Mouse (Mus musculus) inflammation-experienced regulatory T-cells (primary cell): ENCODE data around the gene Nmu. TPM values are rescaled to one million over a fixed set of nuclear protein-coding genes. Genes with fewer than 3 reads are reported as not detected.

ENCODE experiments used
- polyA plus RNA-seq, 2 experiments: library from polyadenylated mRNA; unstranded; fragments of 100-300 nt; shearing (Covaris generic); gene quantifications; one replicate each; pipeline ENCODE4 v1.2.1; 2017

Gene Nmu
- not detected for polyA plus RNA-seq

DNA sequence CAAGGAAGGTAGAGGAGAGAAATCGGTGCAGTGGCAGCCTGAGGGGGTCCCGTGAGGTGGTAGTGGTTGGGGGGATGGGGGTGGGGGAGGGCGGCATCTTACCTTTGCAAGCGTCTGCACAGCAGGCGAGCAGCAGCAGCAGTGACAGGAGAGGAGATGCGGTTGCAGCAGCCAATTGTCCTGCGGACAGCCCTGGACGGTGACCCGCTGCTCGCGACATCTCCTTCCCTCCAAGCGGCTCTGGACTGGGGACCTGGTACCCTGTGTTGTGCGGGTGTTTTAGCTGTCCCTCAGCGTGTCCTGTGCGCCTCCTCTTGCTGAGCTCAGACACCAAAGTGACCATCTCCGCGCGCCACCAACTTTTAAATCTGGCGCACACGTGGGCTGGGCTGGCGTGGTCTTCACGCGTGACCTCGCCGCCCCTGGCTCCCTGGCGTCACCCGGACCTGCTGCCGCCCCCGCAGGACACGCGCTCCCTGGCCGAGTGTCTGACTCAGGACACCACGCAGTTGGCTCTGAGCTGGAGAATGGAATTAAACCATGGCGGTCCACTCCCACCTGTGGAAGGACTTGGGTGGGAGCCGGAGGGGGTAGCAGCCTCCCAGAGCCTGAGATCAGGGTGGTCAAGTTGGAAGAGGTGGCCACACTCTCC is at the start of gene Nmu:
Gene Nmu (minus strand): TSS at position 336 of the 652 bp plus-strand sequence.

DNA sequence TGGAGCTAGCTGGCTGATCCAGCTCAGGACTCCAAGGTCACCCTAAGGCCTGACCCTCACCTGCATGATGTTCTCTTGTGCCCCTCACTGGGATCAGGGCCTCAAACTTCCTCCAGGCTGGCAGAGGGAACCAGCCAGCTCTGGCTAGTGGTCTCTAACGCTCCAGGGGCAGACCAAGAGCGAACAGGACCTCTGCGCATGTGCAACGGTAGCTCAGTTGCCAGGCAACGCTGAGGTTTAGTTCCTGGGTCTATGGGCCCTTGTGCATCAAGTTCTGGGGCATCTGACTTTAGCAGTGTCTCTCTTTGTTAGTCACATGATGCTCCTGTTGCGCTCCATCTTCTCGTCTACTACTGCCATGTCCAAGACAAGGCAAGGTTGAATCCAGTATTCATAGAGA is 32.6 kb downstream of the Nmu start, which contains the start of gene Pdcl2:
Gene Pdcl2 (minus strand): TSS at position 204 of the 400 bp plus-strand sequence.

DNA sequence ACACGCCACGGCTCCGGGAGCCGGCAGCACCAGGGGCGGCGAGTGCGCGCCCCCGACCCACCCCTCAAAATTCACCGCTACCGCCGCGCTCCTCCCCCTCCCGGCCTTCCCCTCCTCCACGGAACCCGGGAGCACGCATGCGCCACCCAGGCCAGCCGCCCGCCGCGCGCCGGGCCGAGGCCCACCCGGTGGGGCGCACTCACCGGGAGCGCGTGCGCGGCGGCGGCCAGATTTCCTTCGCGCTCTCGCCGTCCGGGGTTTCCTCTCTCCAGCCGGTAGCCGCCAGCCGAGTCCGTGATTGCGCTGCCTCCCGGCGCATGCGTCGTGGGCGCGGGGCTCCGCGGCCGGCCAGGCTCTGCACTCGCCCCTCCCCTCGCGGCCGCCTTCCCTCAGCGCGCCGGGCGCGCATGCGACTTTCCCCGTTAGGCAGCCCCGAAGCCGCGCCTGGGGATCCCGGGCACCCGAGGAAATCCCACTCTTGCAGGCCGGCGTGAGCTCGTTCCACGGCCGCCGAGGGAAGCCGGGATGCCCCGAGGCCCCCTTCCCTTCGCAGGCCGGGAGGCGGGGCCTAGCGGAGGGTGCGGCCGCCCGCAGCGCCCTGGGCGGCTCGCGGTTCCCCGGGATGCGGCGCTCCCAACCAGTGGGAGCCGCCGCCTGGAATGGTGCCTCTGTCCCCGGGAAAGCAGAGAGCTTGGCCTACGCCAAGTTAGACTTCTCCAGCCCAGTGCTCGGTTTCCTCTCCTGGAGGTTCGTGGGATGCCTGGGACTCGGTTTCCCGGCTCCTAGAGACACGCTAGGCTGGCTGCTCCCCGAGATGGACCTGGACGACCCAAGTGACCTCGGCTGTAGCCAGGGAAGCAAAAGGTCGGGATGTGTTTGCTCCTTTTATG is 58.9 kb downstream of the Nmu start, which contains the start of gene Clock:
Gene Clock (minus strand): TSS at position 341 of the 890 bp plus-strand sequence.

Other genes with a start within 250 kb of the Nmu start
- 10 to 100 TPM; 52.6 to 75.0 TPM for gene Srd5a3, start 223.5 kb downstream of the Nmu start, polyA plus RNA-seq
- 10 to 100 TPM; 92.6 to 92.7 TPM for gene Tmem165, start 179.9 kb downstream of the Nmu start, polyA plus RNA-seq
- gene Clock, start 59.0 kb downstream of the Nmu start, polyA plus RNA-seq, result 10 to 100 TPM; 15.0 to 16.4 TPM
- gene Pdcl2, start 32.6 kb downstream of the Nmu start, polyA plus RNA-seq, result 1 to 10 TPM in 1 of 2 experiments, not detected in 1; 1.6 TPM
- gene Gm7271, start 120.3 kb upstream of the Nmu start, polyA plus RNA-seq, result under 1 TPM in 1 of 2 experiments, not detected in 1; 0.58 TPM
- 10 to 100 TPM; 47.0 to 47.2 TPM for gene Exoc1, start 165.5 kb upstream of the Nmu start, polyA plus RNA-seq
- gene Cep135, start 224.9 kb upstream of the Nmu start, polyA plus RNA-seq, result 10 to 100 TPM; 11.2 to 13.9 TPM